Mouse (Mus musculus) leukemia stem cell, adult 10-12 weeks (primary cell): ENCODE data around the gene Gin1. TPM values are rescaled to one million over a fixed set of nuclear protein-coding genes. Genes with fewer than 3 reads are reported as not detected.

ENCODE experiments used
- polyA plus RNA-seq: library from polyadenylated mRNA; stranded (reverse); fragments of >175 nt; gene quantifications from 2 replicates; pipeline ENCODE4 v1.2.3, GENCODE M21; 2012; ENCODE audit warnings: low replicate concordance

The Gin1 gene
- polyA plus RNA-seq, result 1.0 and 3.6 TPM in 2 replicates

GRCm38 (mm10) chr1:97769904-97770753 lies at the start of gene Gin1, which contains the start of gene Ppip5k2:
Gene Gin1, plus strand, starts transcription at chr1:97770172.
Gene Ppip5k2, minus strand, starts transcription at chr1:97770411.

Other genes starting within 250 kb of the Gin1 start
- 5.6 and 33.0 TPM in 2 replicates for gene D1Ertd622e, start 108.1 kb upstream of the Gin1 start, polyA plus RNA-seq
- gene Ppip5k2, start 239 bp downstream of the Gin1 start, polyA plus RNA-seq, result 1.7 and 4.9 TPM in 2 replicates